Mouse (Mus musculus): ENCODE measurements around the gene Znhit6. TPM values are rescaled to one million over a fixed set of nuclear protein-coding genes. Genes with fewer than 3 reads are reported as not detected.

Znhit6 gene
- polyA plus RNA-seq, 1 experiment from 2014 or later: 38.2 TPM

DNA sequence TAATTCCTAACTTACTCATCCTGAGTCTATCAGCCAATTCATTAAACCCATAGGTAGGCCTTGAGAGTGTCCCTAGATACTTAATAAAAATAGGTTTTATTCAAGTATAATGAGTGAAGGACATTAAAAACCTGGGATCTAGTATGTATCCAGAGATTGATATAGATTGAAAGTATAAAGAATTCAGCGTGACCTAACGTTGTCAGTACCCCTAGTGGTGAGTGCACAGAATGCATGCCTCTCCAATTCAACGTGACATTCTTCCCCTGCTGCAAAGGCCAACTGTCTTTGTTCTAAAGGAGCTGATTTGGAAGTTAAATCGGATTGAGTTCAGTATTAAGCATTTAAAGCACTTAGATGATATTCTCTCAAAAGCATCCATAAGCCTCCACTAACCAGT lies 36.7 kb downstream of the Znhit6 start:
- ATAC-seq: no peak
- H3K36me3 ChIP-seq: no peaks in the 10 kb centered on the region; the same call in 1 of the 2 replicates
- no peak overlapping the region for H3K27ac ChIP-seq
- 0 out of 2 replicates have a peak, but pooled peaks cover 9% of the 10 kb centered on the region for H3K27me3 ChIP-seq
- 21% methylated on average over 4 of the region's 4 CpGs for WGBS
- H3K4me1 ChIP-seq (replicated peaks): peaks cover 16% of the 10 kb centered on the region
- H3K9me3 ChIP-seq: no peaks in the 10 kb centered on the region
- no peak overlapping the region for H3K9ac ChIP-seq (replicated peaks)
- H3K4me3 ChIP-seq (replicated peaks): no peak overlapping the region
- no peak overlapping the region for H3K4me2 ChIP-seq (replicated peaks)

DNA sequence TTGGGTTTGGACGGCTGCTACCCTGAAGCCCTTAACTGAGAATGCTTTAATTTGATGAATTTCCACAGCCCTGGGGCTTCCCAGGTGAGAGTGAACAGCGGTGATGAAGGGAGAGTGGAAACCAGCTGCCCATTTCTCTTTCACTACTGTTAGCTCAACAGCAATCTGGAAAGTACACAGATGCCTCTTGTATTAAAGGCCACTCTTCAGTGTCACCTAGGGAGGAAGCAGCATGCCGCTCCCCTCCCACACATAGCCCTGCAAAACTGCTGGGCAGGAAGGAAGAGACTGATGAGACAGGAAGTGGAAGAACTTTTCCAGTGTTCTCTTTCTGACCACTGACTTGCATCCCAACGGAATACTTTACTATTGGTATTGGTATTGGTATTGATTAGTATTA lies 37.2 kb downstream of the Znhit6 start:
- no peak for ATAC-seq

GRCm38 (mm10) chr3:145614362-145615115 lies 38.5 kb downstream of the Znhit6 start:
- peak; percentile 69 for ATAC-seq
- H3K9ac ChIP-seq (replicated peaks): peak overlapping the region; percentile 26; the same call in 1 of the 2 replicates
- 0 out of 2 replicates have a peak, but pooled peaks cover 9% of the 10 kb centered on the region for H3K27me3 ChIP-seq

More for the DNA sequence above, 37.2 kb downstream of the Znhit6 start:
- H3K4me3 ChIP-seq (replicated peaks): no peak overlapping the region
- 0 out of 2 replicates have a peak, but pooled peaks cover 9% of the 10 kb centered on the region for H3K27me3 ChIP-seq
- no peak overlapping the region for H3K27ac ChIP-seq
- H3K9me3 ChIP-seq: no peaks in the 10 kb centered on the region
- WGBS: 84% methylated on average over 4 of the region's 4 CpGs
- no peaks in the 10 kb centered on the region for H3K36me3 ChIP-seq
- H3K9ac ChIP-seq (replicated peaks): no peak overlapping the region
- no peak overlapping the region for H3K4me2 ChIP-seq (replicated peaks)
- H3K4me1 ChIP-seq (replicated peaks): peaks cover 16% of the 10 kb centered on the region

DNA sequence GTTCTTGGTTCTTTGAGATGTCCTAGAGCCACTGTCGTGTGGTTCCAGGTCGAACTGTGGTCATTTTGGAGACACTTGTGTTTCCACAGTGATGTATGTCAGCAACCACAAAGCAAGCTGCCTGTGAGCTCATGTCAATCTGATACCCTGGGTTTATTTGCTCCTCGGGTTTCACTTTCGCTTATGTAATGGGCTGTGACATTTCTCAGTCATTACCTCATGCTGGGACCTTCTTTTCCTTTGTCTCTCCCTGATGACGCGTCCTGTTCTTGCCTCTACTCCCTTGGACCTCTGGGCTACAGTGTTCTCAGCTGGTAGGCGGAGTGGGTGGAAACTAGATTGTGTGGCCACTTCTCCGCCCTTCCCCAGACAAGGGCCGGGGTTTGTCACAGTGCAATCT lies 42.3 kb downstream of the Znhit6 start:
- Histone ChIP-seq H3K27me3 (0 out of 2 replicates have a peak, but pooled peaks cover 7% of the 10 kb centered on the region), H3K36me3 (no peaks in the 10 kb centered on the region), H3K4me3 (replicated peaks) (no peak overlapping the region), H3K9me3 (no peaks in the 10 kb centered on the region), H3K4me2 (replicated peaks) (no peak overlapping the region), H3K27ac (no peak overlapping the region), H3K9ac (replicated peaks) (no peak overlapping the region), H3K4me1 (replicated peaks) (peaks cover 16% of the 10 kb centered on the region)
- WGBS: 83% methylated on average over 9 of the region's 9 CpGs
- ATAC-seq: no peak

More at GRCm38 (mm10) chr3:145614362-145615115, 38.5 kb downstream of the Znhit6 start:
- Histone ChIP-seq H3K4me3 (replicated peaks) (no peak overlapping the region), H3K27ac (peak overlapping the region; percentile 25; the same call in 1 of the 2 replicates), H3K9me3 (no peaks in the 10 kb centered on the region), H3K4me1 (replicated peaks) (peaks cover 16% of the 10 kb centered on the region), H3K36me3 (no peaks in the 10 kb centered on the region), H3K4me2 (replicated peaks) (peak overlapping the region; percentile 19)
- WGBS: 17% methylated on average over 17 of the region's 17 CpGs

DNA sequence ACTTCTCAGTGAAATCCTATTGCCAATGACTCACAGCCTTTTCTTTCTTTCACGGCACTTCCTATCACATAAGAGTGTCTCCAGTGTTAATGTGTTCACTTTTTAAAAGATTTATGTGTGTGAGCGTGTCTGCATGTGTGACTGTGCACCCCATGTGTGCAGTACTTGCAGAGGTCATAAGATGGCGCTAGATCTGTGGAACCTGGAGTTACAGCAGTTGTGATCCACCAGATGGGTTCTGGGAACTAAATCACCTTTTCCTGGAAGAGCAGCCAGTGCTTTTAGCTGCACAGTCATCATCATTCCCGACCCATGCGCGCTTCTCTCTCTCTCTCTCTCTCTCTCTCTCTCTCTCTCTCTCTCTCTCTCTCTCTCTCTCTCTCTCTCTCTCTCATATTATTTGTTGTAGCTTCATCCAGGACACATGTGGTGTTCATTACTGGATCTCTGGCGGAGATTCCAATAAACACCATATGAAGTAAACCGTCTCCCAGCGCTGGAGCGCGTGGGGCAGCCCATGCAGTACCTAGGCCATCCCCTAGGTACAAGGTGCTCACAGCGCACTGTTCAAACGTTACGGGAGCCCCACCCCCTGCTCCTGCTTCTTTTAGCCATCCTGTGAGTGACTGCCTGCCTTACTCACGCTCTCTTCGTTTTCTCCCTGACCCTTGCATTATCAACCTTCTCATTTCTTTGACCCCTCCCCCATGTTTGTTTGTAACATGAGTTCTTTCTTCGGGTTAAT lies 43.8 kb downstream of the Znhit6 start:
- no peak for ATAC-seq
- no peak overlapping the region for H3K9ac ChIP-seq (replicated peaks)
- H3K4me3 ChIP-seq (replicated peaks): no peak overlapping the region
- no peak overlapping the region for H3K27ac ChIP-seq
- no peaks in the 10 kb centered on the region for H3K27me3 ChIP-seq
- no peak overlapping the region for H3K4me2 ChIP-seq (replicated peaks)
- H3K9me3 ChIP-seq: no peaks in the 10 kb centered on the region
- 94% methylated on average over 17 of the region's 17 CpGs for WGBS
- H3K36me3 ChIP-seq: no peaks in the 10 kb centered on the region
- H3K4me1 ChIP-seq (replicated peaks): peaks cover 7% of the 10 kb centered on the region

GRCm38 (mm10) chr3:145621209-145621608 lies 45.2 kb downstream of the Znhit6 start:
- Histone ChIP-seq H3K4me1 (replicated peaks) (no peaks in the 10 kb centered on the region), H3K9me3 (no peaks in the 10 kb centered on the region), H3K4me3 (replicated peaks) (no peak overlapping the region), H3K4me2 (replicated peaks) (no peak overlapping the region), H3K27ac (no peak overlapping the region), H3K36me3 (no peaks in the 10 kb centered on the region), H3K9ac (replicated peaks) (no peak overlapping the region), H3K27me3 (no peaks in the 10 kb centered on the region)
- 92% methylated on average over 4 of the region's 4 CpGs for WGBS
- no peak for ATAC-seq

- Histone ChIP-seq H3K4me2 (replicated peaks) (no peak overlapping the region), H3K27me3 (no peaks in the 10 kb centered on the region), H3K4me3 (replicated peaks) (no peak overlapping the region), H3K9ac (replicated peaks) (no peak overlapping the region), H3K9me3 (no peaks in the 10 kb centered on the region), H3K4me1 (replicated peaks) (no peaks in the 10 kb centered on the region), H3K27ac (no peak overlapping the region), H3K36me3 (no peaks in the 10 kb centered on the region)
- ATAC-seq: peak; percentile 55
- WGBS: 75% methylated on average over 12 of the region's 12 CpGs
These were observed 47.0 kb downstream of the Znhit6 start for GRCm38 (mm10) chr3:145623047-145623446.

GRCm38 (mm10) chr3:145624786-145625185 lies 48.8 kb downstream of the Znhit6 start:
- no peaks in the 10 kb centered on the region for H3K36me3 ChIP-seq

DNA sequence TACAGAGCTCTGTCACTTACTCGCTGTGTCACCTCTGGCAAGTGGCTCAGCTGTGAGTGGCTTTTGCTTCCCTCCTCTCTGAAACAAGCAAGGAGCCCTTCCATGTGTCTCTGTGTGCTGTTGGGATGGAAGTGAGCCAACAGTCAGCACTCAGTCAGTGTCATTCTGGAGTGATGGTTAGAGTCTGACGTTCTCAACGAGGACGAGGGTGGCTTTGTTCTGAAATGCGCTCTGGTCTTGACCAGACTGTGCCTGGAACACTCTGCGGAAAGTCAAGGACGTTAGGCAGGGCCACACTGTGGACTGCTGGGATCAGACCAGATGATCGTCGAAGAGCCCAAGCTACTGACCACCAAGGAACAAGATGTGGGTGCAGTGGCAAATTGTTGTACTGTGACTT lies 49.5 kb downstream of the Znhit6 start:
- Histone ChIP-seq H3K9me3 (no peaks in the 10 kb centered on the region), H3K36me3 (no peaks in the 10 kb centered on the region), H3K27me3 (no peaks in the 10 kb centered on the region), H3K27ac (no peak overlapping the region), H3K4me2 (replicated peaks) (no peak overlapping the region), H3K9ac (replicated peaks) (no peak overlapping the region), H3K4me3 (replicated peaks) (no peak overlapping the region), H3K4me1 (replicated peaks) (no peaks in the 10 kb centered on the region)
- ATAC-seq: no peak
- WGBS: 87% methylated on average over 9 of the region's 9 CpGs

More at GRCm38 (mm10) chr3:145624786-145625185, 48.8 kb downstream of the Znhit6 start:
- no peak overlapping the region for H3K9ac ChIP-seq (replicated peaks)
- H3K27ac ChIP-seq: no peak overlapping the region
- no peaks in the 10 kb centered on the region for H3K4me1 ChIP-seq (replicated peaks)
- no peak overlapping the region for H3K4me2 ChIP-seq (replicated peaks)
- no peak overlapping the region for H3K4me3 ChIP-seq (replicated peaks)
- no peaks in the 10 kb centered on the region for H3K27me3 ChIP-seq
- 84% methylated on average over 4 of the region's 4 CpGs for WGBS
- ATAC-seq: no peak
- no peaks in the 10 kb centered on the region for H3K9me3 ChIP-seq

DNA sequence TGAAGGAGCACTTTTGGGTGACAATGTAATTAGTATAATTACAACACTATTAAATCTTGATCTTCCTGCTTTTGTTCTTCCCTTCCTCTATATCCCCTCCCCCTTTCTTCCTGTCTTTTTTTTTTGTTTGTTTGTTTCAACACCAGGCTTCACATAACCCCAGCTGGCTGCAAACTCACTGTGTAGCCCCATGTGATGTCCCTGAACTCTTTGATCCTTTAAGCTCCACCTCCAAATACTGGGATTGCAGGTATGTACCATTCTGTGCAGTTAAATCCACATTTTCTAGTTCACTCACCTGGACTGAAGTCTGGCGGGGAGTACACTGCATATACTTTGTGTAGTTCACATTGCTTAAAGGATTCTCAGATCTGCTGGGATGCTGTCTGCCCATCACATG lies 50.1 kb downstream of the Znhit6 start:
- Histone ChIP-seq H3K4me3 (replicated peaks) (no peak overlapping the region), H3K27me3 (no peaks in the 10 kb centered on the region), H3K9ac (replicated peaks) (no peak overlapping the region), H3K9me3 (no peaks in the 10 kb centered on the region), H3K4me1 (replicated peaks) (no peaks in the 10 kb centered on the region), H3K4me2 (replicated peaks) (no peak overlapping the region), H3K27ac (no peak overlapping the region), H3K36me3 (no peaks in the 10 kb centered on the region)
- ATAC-seq: no peak
- 88% methylated on average over 1 of the region's 1 CpGs for WGBS

DNA sequence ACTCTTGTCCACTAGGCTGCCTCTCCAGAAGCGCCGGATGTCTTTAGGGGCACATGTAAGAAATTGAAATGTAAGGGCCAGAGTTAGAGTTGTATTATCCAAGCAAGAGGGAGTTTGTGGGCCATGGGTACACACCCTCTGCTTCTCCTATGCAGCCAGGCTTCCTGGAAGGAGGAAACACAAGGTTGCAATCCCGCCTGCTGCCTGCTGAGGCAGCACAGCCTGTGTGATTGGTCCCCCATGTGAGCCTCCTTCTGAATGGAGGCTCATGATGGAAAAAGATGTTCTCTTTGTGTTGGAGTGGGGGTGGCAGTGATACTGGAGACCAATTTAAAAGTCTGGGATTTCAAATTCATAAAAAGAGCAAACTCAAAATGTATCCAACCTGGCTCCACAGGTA lies 51.8 kb downstream of the Znhit6 start:
- 72% methylated on average over 3 of the region's 3 CpGs for WGBS
- H3K27me3 ChIP-seq: no peaks in the 10 kb centered on the region
- no peaks in the 10 kb centered on the region for H3K36me3 ChIP-seq
- H3K4me1 ChIP-seq (replicated peaks): no peaks in the 10 kb centered on the region
- no peak overlapping the region for H3K27ac ChIP-seq
- no peak overlapping the region for H3K4me3 ChIP-seq (replicated peaks)
- H3K9me3 ChIP-seq: no peaks in the 10 kb centered on the region
- H3K4me2 ChIP-seq (replicated peaks): no peak overlapping the region
- no peak overlapping the region for H3K9ac ChIP-seq (replicated peaks)
- ATAC-seq: no peak; the same call in 1 of the 2 replicates

DNA sequence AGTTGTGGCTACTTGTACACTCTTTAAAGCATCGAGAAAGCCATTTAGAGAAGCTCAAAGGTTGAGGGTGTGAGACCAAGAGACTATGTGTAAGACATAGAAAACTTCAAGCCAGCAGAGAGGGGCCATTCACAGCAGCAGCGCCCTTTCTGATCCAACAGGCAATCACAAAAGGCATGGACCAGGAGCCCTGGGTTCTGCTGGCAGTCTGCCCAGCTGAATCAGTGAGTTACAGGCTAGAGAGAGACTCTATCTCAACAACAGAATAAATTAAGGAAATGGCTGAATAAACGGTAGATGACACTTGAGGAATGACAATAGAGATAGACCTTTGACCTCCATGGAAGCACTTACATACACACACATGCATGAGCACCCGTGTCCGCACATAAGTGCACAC lies 52.6 kb downstream of the Znhit6 start:
- WGBS: 62% methylated on average over 5 of the region's 5 CpGs
- Histone ChIP-seq H3K9me3 (no peaks in the 10 kb centered on the region), H3K27ac (no peak overlapping the region), H3K4me2 (replicated peaks) (no peak overlapping the region), H3K9ac (replicated peaks) (no peak overlapping the region), H3K36me3 (no peaks in the 10 kb centered on the region), H3K27me3 (no peaks in the 10 kb centered on the region), H3K4me1 (replicated peaks) (no peaks in the 10 kb centered on the region), H3K4me3 (replicated peaks) (no peak overlapping the region)
- ATAC-seq: peak; percentile 12; the same call in 1 of the 2 replicates

Measured in midbrain, embryonic 13.5 days (tissue).